Mouse (Mus musculus): ENCODE results near the gene Mms19. TPM values are rescaled to one million over a fixed set of nuclear protein-coding genes. Genes with fewer than 3 reads are reported as not detected.
A peak's percentile ranks its signal among the peaks of the same experiment; 100 is the strongest.

Mms19 gene
- polyA plus RNA-seq, 1 experiment from 2014 or later, result 35.3 TPM

DNA sequence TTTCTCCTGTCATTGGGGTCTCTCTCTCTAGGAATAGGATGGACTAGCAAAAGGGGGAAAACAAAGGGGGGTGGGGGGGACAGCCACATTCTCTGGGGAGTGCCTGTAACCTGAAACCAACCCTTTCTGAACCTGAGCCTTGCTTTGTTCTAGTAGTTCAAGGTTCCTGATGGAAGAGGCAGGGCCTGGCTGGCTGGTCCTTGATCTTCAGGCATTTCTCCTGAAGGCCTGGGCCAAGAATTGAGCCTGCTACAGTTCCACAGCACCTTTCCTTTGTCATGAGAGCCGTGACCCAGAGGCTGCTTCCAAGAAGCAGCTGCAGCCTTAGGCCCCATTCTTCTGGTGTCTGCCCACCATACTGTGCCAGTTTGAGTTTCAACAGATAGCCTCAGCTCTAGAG is 14.5 kb upstream of the Mms19 start:
- H3K4me3 ChIP-seq, result no peak overlapping the region
- WGBS, result 39% methylated on average over 1 of the region's 1 CpGs
- no peak overlapping the region for H3K9ac ChIP-seq
- peaks cover 34% of the 10 kb centered on the region for H3K4me1 ChIP-seq
- H3K4me2 ChIP-seq, result no peak overlapping the region
- no peaks in the 10 kb centered on the region for H3K9me3 ChIP-seq
- no peaks in the 10 kb centered on the region for H3K27me3 ChIP-seq
- H3K27ac ChIP-seq, result no peak overlapping the region
- no peaks in the 10 kb centered on the region for H3K36me3 ChIP-seq
- no peak for ATAC-seq (ENCODE audit: borderline replicate concordance, extremely low read depth, low FRiP score, low TSS enrichment)

DNA sequence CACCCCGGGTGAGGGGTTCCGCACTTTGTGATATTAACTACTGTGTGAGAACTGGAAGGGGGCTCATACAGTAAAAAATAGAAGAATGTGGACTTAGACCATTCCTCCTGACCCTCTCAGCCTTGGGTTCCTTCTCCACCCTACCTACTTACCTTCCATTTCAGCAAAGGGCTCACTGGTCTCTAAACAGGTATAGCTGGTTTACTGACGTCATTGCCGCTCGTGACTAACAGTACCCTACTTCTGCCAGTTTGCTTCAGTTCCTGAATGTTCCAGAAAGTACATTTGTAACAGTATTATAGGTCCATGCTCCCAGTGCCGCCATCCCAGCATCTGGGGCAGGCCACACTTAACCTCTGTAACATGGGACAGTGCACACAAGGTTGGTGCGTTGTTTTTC is 13.1 kb upstream of the Mms19 start:
- Histone ChIP-seq H3K9ac (no peak overlapping the region), H3K27ac (no peak overlapping the region), H3K4me2 (no peak overlapping the region), H3K36me3 (no peaks in the 10 kb centered on the region), H3K4me3 (no peak overlapping the region), H3K4me1 (peaks cover 22% of the 10 kb centered on the region), H3K9me3 (no peaks in the 10 kb centered on the region), H3K27me3 (no peaks in the 10 kb centered on the region)
- ATAC-seq (ENCODE audit: borderline replicate concordance, extremely low read depth, low FRiP score, low TSS enrichment), result no peak
- 77% methylated on average over 7 of the region's 7 CpGs for whole genome bisulfite sequencing

- Histone ChIP-seq H3K27me3 (no peaks in the 10 kb centered on the region), H3K9ac (no peak overlapping the region), H3K4me1 (peaks cover 18% of the 10 kb centered on the region), H3K36me3 (no peaks in the 10 kb centered on the region), H3K4me2 (no peak overlapping the region), H3K27ac (peak overlapping the region; percentile 24), H3K9me3 (no peaks in the 10 kb centered on the region), H3K4me3 (no peak overlapping the region)
- 42% methylated on average over 6 of the region's 6 CpGs for WGBS
- ATAC-seq (ENCODE audit: borderline replicate concordance, extremely low read depth, low FRiP score, low TSS enrichment), result peak; percentile 39; the same call in 1 of the 2 replicates
Observed at GRCm38 (mm10) chr19:41993484-41993883, 12.5 kb upstream of the Mms19 start.

GRCm38 (mm10) chr19:41992971-41993370 is 12.0 kb upstream of the Mms19 start:
- Histone ChIP-seq H3K27me3 (no peaks in the 10 kb centered on the region), H3K27ac (peak overlapping the region; percentile 24), H3K4me3 (no peak overlapping the region), H3K4me2 (no peak overlapping the region), H3K9ac (no peak overlapping the region), H3K9me3 (no peaks in the 10 kb centered on the region), H3K4me1 (peaks cover 18% of the 10 kb centered on the region), H3K36me3 (no peaks in the 10 kb centered on the region)
- ATAC-seq (ENCODE audit: borderline replicate concordance, extremely low read depth, low FRiP score, low TSS enrichment), result no peak
- WGBS, result 61% methylated on average over 2 of the region's 2 CpGs

- no peaks in the 10 kb centered on the region for H3K9me3 ChIP-seq
- no peak overlapping the region for H3K4me3 ChIP-seq
- WGBS, result 42% methylated on average over 6 of the region's 6 CpGs
- H3K36me3 ChIP-seq, result no peaks in the 10 kb centered on the region
- ATAC-seq (ENCODE audit: borderline replicate concordance, extremely low read depth, low FRiP score, low TSS enrichment), result no peak
- no peak overlapping the region for H3K27ac ChIP-seq
- no peak overlapping the region for H3K4me2 ChIP-seq
- H3K9ac ChIP-seq, result no peak overlapping the region
- H3K4me1 ChIP-seq, result peaks cover 18% of the 10 kb centered on the region
- H3K27me3 ChIP-seq, result no peaks in the 10 kb centered on the region
Observed at GRCm38 (mm10) chr19:41991926-41992477, 11.0 kb upstream of the Mms19 start.

GRCm38 (mm10) chr19:41989810-41990209 is 8.9 kb upstream of the Mms19 start:
- WGBS, result 69% methylated on average over 6 of the region's 6 CpGs
- Histone ChIP-seq H3K4me1 (peaks cover 18% of the 10 kb centered on the region), H3K27me3 (no peaks in the 10 kb centered on the region)

GRCm38 (mm10) chr19:41987206-41987605 is 6.2 kb upstream of the Mms19 start:
- H3K9ac ChIP-seq, result no peak overlapping the region
- no peak overlapping the region for H3K27ac ChIP-seq
- peaks cover 9% of the 10 kb centered on the region for H3K4me1 ChIP-seq
- WGBS, result 74% methylated on average over 4 of the region's 4 CpGs
- 0 out of 2 replicates have a peak, but pooled peaks have one; percentile 6 for ATAC-seq (ENCODE audit: borderline replicate concordance, extremely low read depth, low FRiP score, low TSS enrichment)
- no peak overlapping the region for H3K4me3 ChIP-seq
- no peaks in the 10 kb centered on the region for H3K36me3 ChIP-seq
- H3K9me3 ChIP-seq, result no peaks in the 10 kb centered on the region
- H3K4me2 ChIP-seq, result no peak overlapping the region
- H3K27me3 ChIP-seq, result no peaks in the 10 kb centered on the region

More at GRCm38 (mm10) chr19:41989810-41990209, 8.9 kb upstream of the Mms19 start:
- Histone ChIP-seq H3K9me3 (no peaks in the 10 kb centered on the region), H3K27ac (no peak overlapping the region), H3K4me3 (no peak overlapping the region), H3K36me3 (no peaks in the 10 kb centered on the region), H3K9ac (no peak overlapping the region), H3K4me2 (no peak overlapping the region)
- no peak for ATAC-seq (ENCODE audit: borderline replicate concordance, extremely low read depth, low FRiP score, low TSS enrichment)

- Histone ChIP-seq H3K9ac (no peak overlapping the region), H3K27me3 (no peaks in the 10 kb centered on the region), H3K9me3 (no peaks in the 10 kb centered on the region), H3K36me3 (no peaks in the 10 kb centered on the region), H3K4me1 (peaks cover 8% of the 10 kb centered on the region), H3K4me3 (no peak overlapping the region), H3K4me2 (no peak overlapping the region), H3K27ac (no peak overlapping the region)
- 89% methylated on average over 5 of the region's 5 CpGs for WGBS
- ATAC-seq (ENCODE audit: borderline replicate concordance, extremely low read depth, low FRiP score, low TSS enrichment), result no peak
Observed at GRCm38 (mm10) chr19:41985994-41986393, 5.0 kb upstream of the Mms19 start.

DNA sequence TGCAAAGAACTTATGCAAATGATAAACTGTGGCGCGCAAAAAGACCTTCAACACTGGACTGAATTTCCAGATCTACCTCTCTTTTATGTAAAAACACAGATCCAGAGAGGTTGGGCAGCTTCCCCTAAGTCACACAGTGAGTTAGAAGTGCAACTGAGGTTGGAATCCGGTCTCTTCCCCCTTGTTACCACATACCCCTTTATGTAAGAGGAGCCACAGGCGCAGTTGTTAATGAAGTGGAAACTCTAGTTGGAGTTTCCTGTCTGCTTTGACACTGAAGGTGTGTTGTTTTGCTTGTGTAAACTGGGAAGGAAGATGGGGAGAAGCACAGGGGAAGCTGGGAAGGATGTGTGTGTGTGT is 1.8 kb upstream of the Mms19 start:
- no peaks in the 10 kb centered on the region for H3K36me3 ChIP-seq
- peak overlapping the region; percentile 67 for H3K9ac ChIP-seq
- H3K4me2 ChIP-seq, result peak overlapping the region; percentile 81
- 8% methylated on average over 4 of the region's 4 CpGs for WGBS
- peak overlapping the region; percentile 70; the same call in 1 of the 2 replicates for H3K27ac ChIP-seq
- H3K9me3 ChIP-seq, result no peaks in the 10 kb centered on the region
- H3K4me3 ChIP-seq, result peak overlapping the region; percentile 72
- no peaks in the 10 kb centered on the region for H3K27me3 ChIP-seq
- no peak for ATAC-seq (ENCODE audit: borderline replicate concordance, extremely low read depth, low FRiP score, low TSS enrichment)
- peaks cover 14% of the 10 kb centered on the region for H3K4me1 ChIP-seq

DNA sequence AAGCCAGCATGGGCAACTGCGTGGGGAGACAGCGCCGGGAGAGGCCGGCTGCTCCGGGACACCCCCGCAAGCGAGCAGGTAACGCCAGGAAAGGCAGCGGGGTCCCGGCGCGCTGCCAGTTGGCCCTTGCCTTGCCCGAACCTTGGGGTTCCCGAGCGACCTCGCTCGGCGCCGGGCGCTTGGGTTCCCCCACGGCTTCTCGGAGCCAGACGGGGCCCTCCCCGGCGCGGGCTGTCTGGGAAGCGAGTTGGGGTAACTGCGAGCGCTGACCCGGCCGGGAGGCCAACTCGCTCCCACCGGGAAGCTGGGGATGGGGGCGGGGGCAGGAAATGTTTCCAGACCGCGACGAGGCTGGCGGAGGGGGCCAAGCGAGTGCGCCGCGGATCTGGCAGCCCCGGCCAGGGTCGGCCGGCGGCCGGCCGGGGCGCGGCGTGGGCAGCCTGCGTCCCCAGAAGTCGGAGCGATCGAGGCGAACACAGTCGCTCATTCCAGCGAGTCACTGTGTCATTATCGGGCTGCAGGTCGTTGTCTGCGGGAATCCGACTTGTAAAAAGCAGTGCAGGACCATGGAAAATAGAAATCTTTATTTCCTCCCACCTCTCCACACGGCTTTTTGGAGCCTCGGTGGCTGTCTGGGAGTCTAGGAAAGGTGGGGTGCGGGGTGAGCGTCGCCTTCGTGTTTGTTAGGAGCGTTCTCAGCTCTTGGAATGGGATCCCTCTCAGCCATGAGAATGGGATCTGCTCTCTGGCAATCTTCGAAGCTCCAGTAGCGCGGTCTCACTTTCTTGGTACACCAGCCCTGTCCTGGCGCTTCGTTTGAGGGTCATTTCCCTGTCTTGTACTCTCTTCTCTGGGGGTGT is 1.2 kb upstream of the Mms19 start:
- Histone ChIP-seq H3K9ac (peak overlapping the region; percentile 67), H3K4me2 (peak overlapping the region; percentile 81), H3K4me3 (peak overlapping the region; percentile 72), H3K9me3 (no peaks in the 10 kb centered on the region), H3K4me1 (peaks cover 14% of the 10 kb centered on the region), H3K27me3 (no peaks in the 10 kb centered on the region), H3K36me3 (no peaks in the 10 kb centered on the region), H3K27ac (peak overlapping the region; percentile 70)
- 0 out of 2 replicates have a peak, but pooled peaks have one; percentile 0 for ATAC-seq (ENCODE audit: borderline replicate concordance, extremely low read depth, low FRiP score, low TSS enrichment)
- under 1% methylated on average over 70 of the region's 74 CpGs for WGBS

DNA sequence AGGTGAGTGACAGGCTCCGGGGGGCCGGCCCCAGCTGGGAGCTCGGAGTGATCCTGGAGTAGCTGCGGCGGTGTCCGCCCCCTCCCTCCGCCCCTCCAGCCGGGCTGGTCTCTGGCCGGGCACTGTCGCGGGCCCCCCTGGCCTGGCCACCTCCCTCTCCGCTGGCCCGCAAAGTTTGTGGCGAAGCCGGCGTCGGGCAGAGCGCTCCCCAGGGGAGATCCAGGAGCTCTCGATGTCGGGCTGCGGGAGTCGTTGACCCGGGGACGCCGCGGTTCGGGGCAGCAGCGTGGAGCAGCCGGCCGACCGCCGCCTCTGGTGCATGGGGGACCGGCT is 604 bp upstream of the Mms19 start, which contains the start of gene Ubtd1:
Gene Ubtd1 (plus strand): TSS at position 169 of the 333 bp plus-strand sequence.
- ATAC-seq (ENCODE audit: borderline replicate concordance, extremely low read depth, low FRiP score, low TSS enrichment), result no peak

DNA sequence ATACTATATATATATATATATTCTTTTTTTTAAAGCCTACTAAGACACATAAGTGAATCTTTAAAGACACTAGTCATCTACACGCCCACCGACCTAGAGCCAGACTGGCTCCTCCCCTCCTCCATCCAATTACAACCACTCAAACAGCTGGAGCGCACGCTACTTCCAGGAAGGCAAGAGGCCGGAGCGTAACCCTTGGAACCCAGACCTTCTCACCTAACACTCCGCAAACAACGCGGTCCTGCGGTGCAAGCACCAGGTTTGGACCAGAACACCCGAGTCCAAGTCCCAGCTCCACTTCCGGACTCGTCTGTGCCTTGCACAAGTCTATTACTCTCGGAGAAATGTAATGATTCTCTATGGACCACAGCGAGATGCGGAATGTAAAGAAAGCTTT is 537 bp downstream of the Mms19 start:
- no peak for ATAC-seq (ENCODE audit: borderline replicate concordance, extremely low read depth, low FRiP score, low TSS enrichment)
- peak overlapping the region; percentile 72 for H3K4me3 ChIP-seq
- under 1% methylated on average over 16 of the region's 16 CpGs for WGBS
- no peaks in the 10 kb centered on the region for H3K9me3 ChIP-seq
- peak overlapping the region; percentile 72 for H3K9ac ChIP-seq
- peaks cover 14% of the 10 kb centered on the region for H3K4me1 ChIP-seq
- peak overlapping the region; percentile 91 for H3K27ac ChIP-seq
- H3K27me3 ChIP-seq, result no peaks in the 10 kb centered on the region
- peak overlapping the region; percentile 70 for H3K4me2 ChIP-seq
- no peaks in the 10 kb centered on the region for H3K36me3 ChIP-seq

More for the DNA sequence above, 604 bp upstream of the Mms19 start, which contains the start of gene Ubtd1:
- Histone ChIP-seq H3K36me3 (no peaks in the 10 kb centered on the region), H3K4me1 (peaks cover 14% of the 10 kb centered on the region), H3K4me2 (peak within 1 kb of the TSS; percentile 81), H3K4me3 (peak within 1 kb of the TSS; percentile 72), H3K27me3 (no peaks in the 10 kb centered on the region), H3K9ac (peak within 1 kb of the TSS; percentile 72), H3K27ac (peak within 1 kb of the TSS; percentile 91), H3K9me3 (no peaks in the 10 kb centered on the region)
- WGBS, result 1% methylated on average over 32 of the region's 33 CpGs
